Mouse (Mus musculus) CD8-positive naive resting alpha-beta T cell, adult 2 months (primary cell): ENCODE data around the gene Gm8220.
"Not testable (repeated sequence)": the region's sequence is repeated elsewhere in the genome, so short reads cannot be mapped to it uniquely, and the experiment has no call there.

ENCODE experiments used
- DNase-seq, 2 experiments: peaks; one replicate each; pipeline ENCODE4 v3.0.0; 2022; ENCODE audit warnings: low read depth in 2 of 2, low spot score in 2 of 2

The Gm8220 gene

DNA sequence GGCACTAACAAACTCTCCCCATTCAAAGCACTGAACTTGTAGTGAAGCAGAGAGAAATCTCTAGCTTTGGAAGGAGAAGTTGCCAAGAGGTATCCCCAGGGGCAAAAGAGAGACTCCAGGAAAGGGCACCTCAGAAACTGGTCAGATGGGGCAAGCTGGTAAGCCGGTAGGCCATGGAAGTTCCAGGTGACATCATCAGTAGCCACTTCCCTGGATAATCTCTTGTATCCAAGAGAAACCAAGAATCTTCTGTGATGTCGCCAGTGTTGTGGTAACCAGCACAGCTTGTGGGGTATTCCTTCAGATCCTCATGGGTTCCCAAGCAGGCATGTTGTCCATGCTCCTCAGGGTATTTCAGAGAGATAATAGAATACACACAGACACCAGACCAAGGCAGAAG lies at the start of gene Gm8220:
Gm8220 (plus strand) TSS at position 301 of the 400 bp plus-strand sequence.
- DNase-seq, result not testable (repeated sequence)

DNA sequence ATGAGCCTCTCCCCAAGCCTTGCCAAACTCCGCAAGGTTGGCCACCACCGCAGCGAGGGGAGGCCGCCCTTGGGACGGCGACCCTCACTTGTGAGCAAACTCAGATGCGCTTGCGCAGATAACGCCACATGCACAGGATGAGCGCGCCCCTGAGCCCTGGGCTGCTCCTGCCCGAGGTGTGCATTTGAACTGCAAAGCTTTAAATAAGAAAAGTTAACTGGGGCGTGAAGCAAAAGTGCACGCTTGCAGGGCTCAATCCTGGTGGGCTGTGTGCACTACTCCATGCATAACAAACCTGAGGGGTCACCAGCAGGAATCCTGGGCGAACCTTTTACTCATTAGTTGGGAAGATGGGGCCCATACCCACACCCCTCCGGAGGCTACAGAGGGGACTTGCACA lies 37.3 kb upstream of the Gm8220 start:
- DNase-seq, result no peak

DNA sequence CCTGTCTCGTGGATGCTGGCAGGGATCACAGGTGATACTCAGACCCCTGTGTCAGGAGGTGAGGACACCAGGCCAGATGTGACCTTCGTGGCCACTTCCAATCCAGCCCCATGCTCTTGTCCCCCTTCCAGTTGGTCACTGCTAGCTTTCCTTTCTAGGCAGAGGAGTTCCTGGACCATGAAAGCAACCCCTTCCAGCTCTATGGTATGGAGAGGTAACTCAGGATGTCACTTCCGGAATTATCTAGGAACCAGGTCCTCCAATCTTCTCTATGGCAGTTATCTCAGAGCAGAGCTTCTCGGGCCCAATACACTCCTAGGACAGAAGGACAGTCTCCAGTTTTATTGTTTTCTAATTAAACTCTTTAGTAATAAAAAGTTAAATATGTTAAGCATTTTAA lies 26.7 kb downstream of the Gm8220 start:
- not testable (repeated sequence) for DNase-seq

DNA sequence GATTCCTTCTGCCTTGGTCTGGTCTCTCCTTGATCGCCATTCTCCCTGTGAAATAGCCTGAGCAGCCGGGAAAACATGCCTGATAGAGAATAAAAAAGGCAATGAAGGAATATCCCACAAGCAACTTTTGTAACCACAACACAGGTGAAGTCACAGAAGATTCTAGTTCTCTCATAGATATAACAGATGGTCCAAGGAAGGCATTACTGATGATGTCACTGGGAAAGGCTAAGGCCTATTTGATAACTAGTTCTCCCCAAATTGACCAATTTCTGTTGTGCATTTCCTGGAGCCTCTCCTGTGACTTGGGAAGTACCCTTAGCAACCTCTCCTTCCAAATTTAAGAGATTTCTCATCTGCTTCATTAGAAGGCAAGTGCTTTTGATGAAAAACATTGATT lies 53.1 kb downstream of the Gm8220 start, which contains the start of gene Gm5930:
Gm5930 (minus strand) TSS at position 101 of the 400 bp plus-strand sequence.
- DNase-seq, result not testable (repeated sequence)
